Mouse (Mus musculus) adrenal gland, adult 18-20 months (tissue): Measurements from ENCODE around the gene Gas2. TPM values are rescaled to one million over a fixed set of nuclear protein-coding genes. Genes with fewer than 3 reads are reported as not detected.
A peak's percentile ranks its signal among the peaks of the same experiment; 100 is the strongest.

ENCODE experiments used
- DNase-seq, 2 experiments: peaks; one replicate each; pipeline ENCODE4 v3.0.0; 2021 to 2022; ENCODE audit warnings: low spot score in 2 of 2
- total RNA-seq, 2 experiments: library from RNA; stranded (reverse); gene quantifications; 1 replicate in 1 of 2; 2 replicates in 1 of 2; pipeline ENCODE4 v1.2.3; 2021

Gas2 gene
- total RNA-seq, 2 experiments from 2014 or later = 32.3 to 49.9 TPM

DNA sequence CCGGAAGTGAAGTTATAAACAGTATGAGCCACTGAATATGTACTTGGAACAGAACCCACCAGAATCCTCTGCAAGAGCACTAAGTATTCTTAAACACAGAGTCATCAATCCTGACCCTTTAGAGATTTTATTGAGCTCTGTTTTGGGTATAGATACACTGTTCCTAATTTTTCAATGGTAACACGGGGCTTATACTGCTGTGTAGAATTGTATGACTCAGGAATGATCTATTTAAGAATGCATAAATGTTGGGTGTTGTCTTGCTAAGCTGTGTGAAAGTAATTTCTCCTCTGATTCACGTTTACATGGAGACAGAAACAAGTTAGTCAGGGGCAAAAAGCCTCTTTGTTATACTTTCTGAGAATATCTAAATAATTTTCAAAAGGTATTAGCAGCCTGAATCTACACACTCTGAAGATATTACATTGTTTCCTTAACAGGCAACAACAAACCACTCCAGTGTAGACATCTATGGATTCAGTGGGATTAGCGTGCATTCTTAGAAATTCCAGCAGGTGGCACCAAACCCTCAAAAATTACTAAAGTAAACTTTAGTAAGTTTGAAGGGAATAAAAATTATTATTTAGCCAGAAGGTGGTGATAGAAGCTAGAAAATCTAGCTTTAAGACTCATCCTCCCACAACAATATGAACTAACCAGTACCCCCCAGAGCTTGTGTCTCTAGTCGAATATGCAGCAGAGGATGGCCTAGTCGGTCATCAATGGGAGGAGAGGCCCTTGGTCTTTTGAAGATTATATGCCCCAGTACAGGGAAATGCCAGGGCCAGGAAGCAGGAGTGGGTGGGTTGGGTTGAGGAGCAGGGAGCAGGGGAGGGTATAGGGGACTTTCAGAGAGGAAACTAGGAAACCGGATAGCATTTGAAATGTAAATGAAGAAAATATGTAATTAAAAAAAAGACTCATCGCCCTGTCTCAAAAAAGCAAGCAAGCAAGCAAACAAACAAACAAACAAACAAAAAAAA is 176.1 kb downstream of the Gas2 start:
- DNase-seq = peak in 1 of 2 experiments; percentile 20

Other genes with a start within 250 kb of the Gas2 start
- 1 to 10 TPM; 1.4 to 1.8 TPM for gene Slc17a6, start 240.0 kb upstream of the Gas2 start, total RNA-seq
- gene Fancf, start 252 bp downstream of the Gas2 start, total RNA-seq = 1 to 10 TPM; 8.1 to 9.5 TPM
- gene Svip, start 144.0 kb downstream of the Gas2 start, total RNA-seq = 10 to 100 TPM; 22.6 to 29.8 TPM
- not detected for gene 1700015G11Rik, start 153.7 kb downstream of the Gas2 start, total RNA-seq